Mouse (Mus musculus) adrenal gland, postnatal 4 days (tissue): Measurements from ENCODE around the gene Mtch1. TPM values are rescaled to one million over a fixed set of nuclear protein-coding genes. Genes with fewer than 3 reads are reported as not detected.
"Not testable (repeated sequence)": the region's sequence is repeated elsewhere in the genome, so short reads cannot be mapped to it uniquely, and the experiment has no call there.

Experiments used
- DNase-seq, 2 experiments: peaks; one replicate each; pipeline ENCODE4 v3.0.0; 2021 to 2022; ENCODE audit warnings: low spot score in 2 of 2, mixed read lengths in 2 of 2
- total RNA-seq, 2 experiments: library from RNA; stranded (reverse); gene quantifications; 2 replicates each; pipeline ENCODE4 v1.2.3; 2021

Gene Mtch1
- total RNA-seq, 2 experiments from 2014 or later: 309 to 341 TPM

GRCm38 (mm10) chr17:29337979-29338823 lies 9.5 kb downstream of the Mtch1 start:
- no peak for DNase-seq

GRCm38 (mm10) chr17:29336266-29336990 lies 11.3 kb downstream of the Mtch1 start:
- no peak for DNase-seq

GRCm38 (mm10) chr17:29332186-29332685 lies 15.5 kb downstream of the Mtch1 start:
- DNase-seq: no peak

- DNase-seq: no peak
Observed at GRCm38 (mm10) chr17:29330671-29331410, 16.9 kb downstream of the Mtch1 start.

GRCm38 (mm10) chr17:29330221-29330620 lies 17.5 kb downstream of the Mtch1 start:
- no peak for DNase-seq

GRCm38 (mm10) chr17:29327691-29328090 lies 20.0 kb downstream of the Mtch1 start:
- DNase-seq: no peak

GRCm38 (mm10) chr17:29326531-29327529 lies 20.9 kb downstream of the Mtch1 start:
- no peak for DNase-seq

GRCm38 (mm10) chr17:29325831-29326230 lies 21.9 kb downstream of the Mtch1 start:
- DNase-seq: no peak

- no peak for DNase-seq
Observed at GRCm38 (mm10) chr17:29323625-29324024, 24.1 kb downstream of the Mtch1 start.

GRCm38 (mm10) chr17:29322603-29322962 lies 25.2 kb downstream of the Mtch1 start:
- DNase-seq: no peak

GRCm38 (mm10) chr17:29321765-29322602 lies 25.8 kb downstream of the Mtch1 start:
- no peak for DNase-seq

- DNase-seq: no peak
Observed at GRCm38 (mm10) chr17:29319881-29320639, 27.7 kb downstream of the Mtch1 start.

GRCm38 (mm10) chr17:29319476-29319875 lies 28.3 kb downstream of the Mtch1 start:
- no peak for DNase-seq

- no peak for DNase-seq
Observed at GRCm38 (mm10) chr17:29318731-29319250, 28.9 kb downstream of the Mtch1 start.

- not testable (repeated sequence) for DNase-seq
Observed at GRCm38 (mm10) chr17:29317380-29317779, 30.4 kb downstream of the Mtch1 start, which contains the start of gene Pi16. TSS of gene Pi16 (plus strand) at chr17:29317680.

- DNase-seq: no peak
Observed at GRCm38 (mm10) chr17:29316891-29317290, 30.8 kb downstream of the Mtch1 start.

- DNase-seq: no peak
Observed at GRCm38 (mm10) chr17:29315672-29316465, 31.9 kb downstream of the Mtch1 start.
